Mouse (Mus musculus): Measurements from ENCODE around the gene Tmie. TPM values are rescaled to one million over a fixed set of nuclear protein-coding genes. Genes with fewer than 3 reads are reported as not detected.

The Tmie gene
- polyA plus RNA-seq (2011; ENCODE audit: insufficient read depth, insufficient read length, low read depth, missing spikeins) = 1.6 and 3.1 TPM in 2 replicates

GRCm38 (mm10) chr9:110879998-110880561, at the start of gene Tmie:
TSS of gene Tmie (minus strand) at chr9:110880113.
- H3K9ac ChIP-seq (ENCODE audit: low read depth, poor library complexity, severe bottlenecking) = peak within 1 kb of the TSS; percentile 54
- peaks cover 2% of the 10 kb centered on the region for H3K4me1 ChIP-seq (ENCODE audit: control insufficient read depth, insufficient read depth, low read length)
- TF ChIP-seq EP300 (IDR thresholded peaks at IDR 0.05; ENCODE audit: insufficient read depth, low read depth, low read length) = no peak
- no peak for TF ChIP-seq CTCF (IDR thresholded peaks at IDR 0.05; ENCODE audit: low read depth, low read length)
- TF ChIP-seq POLR2A (IDR thresholded peaks at IDR 0.05; ENCODE audit: insufficient read depth, low read length) = no peak
- H3K4me3 ChIP-seq (ENCODE audit: low read depth, low read length) = peak within 1 kb of the TSS; percentile 85
- H3K27me3 ChIP-seq (ENCODE audit: control insufficient read depth, insufficient read depth, low read length, poor library complexity, severe bottlenecking) = no peaks in the 10 kb centered on the region
- H3K36me3 ChIP-seq (ENCODE audit: control insufficient read depth, insufficient read depth, low read length, poor library complexity, severe bottlenecking) = no peaks in the 10 kb centered on the region
- H3K9me3 ChIP-seq (replicated peaks; ENCODE audit: control insufficient read depth, insufficient read depth, low read length, poor library complexity, severe bottlenecking) = no peaks in the 10 kb centered on the region
- H3K27ac ChIP-seq (ENCODE audit: insufficient read depth, low read length) = no peak within 1 kb of the TSS

- Histone ChIP-seq H3K27me3 (ENCODE audit: control insufficient read depth, insufficient read depth, low read length, poor library complexity, severe bottlenecking) (no peaks in the 10 kb centered on the region), H3K27ac (ENCODE audit: insufficient read depth, low read length) (no peak overlapping the region), H3K9me3 (replicated peaks; ENCODE audit: control insufficient read depth, insufficient read depth, low read length, poor library complexity, severe bottlenecking) (no peaks in the 10 kb centered on the region), H3K9ac (ENCODE audit: low read depth, poor library complexity, severe bottlenecking) (no peak overlapping the region), H3K4me3 (ENCODE audit: low read depth, low read length) (no peak overlapping the region), H3K4me1 (ENCODE audit: control insufficient read depth, insufficient read depth, low read length) (no peaks in the 10 kb centered on the region), H3K36me3 (ENCODE audit: control insufficient read depth, insufficient read depth, low read length, poor library complexity, severe bottlenecking) (no peaks in the 10 kb centered on the region)
- TF ChIP-seq EP300 (IDR thresholded peaks at IDR 0.05; ENCODE audit: insufficient read depth, low read depth, low read length) (no peak), CTCF (IDR thresholded peaks at IDR 0.05; ENCODE audit: low read depth, low read length) (peak; percentile 97), POLR2A (IDR thresholded peaks at IDR 0.05; ENCODE audit: insufficient read depth, low read length) (no peak)
Observed at GRCm38 (mm10) chr9:110922759-110923158, 42.8 kb upstream of the Tmie start.

- Histone ChIP-seq H3K9me3 (replicated peaks; ENCODE audit: control insufficient read depth, insufficient read depth, low read length, poor library complexity, severe bottlenecking) (no peaks in the 10 kb centered on the region), H3K9ac (ENCODE audit: low read depth, poor library complexity, severe bottlenecking) (no peak overlapping the region), H3K4me1 (ENCODE audit: control insufficient read depth, insufficient read depth, low read length) (no peaks in the 10 kb centered on the region), H3K36me3 (ENCODE audit: control insufficient read depth, insufficient read depth, low read length, poor library complexity, severe bottlenecking) (no peaks in the 10 kb centered on the region), H3K27ac (ENCODE audit: insufficient read depth, low read length) (no peak overlapping the region), H3K4me3 (ENCODE audit: low read depth, low read length) (no peak overlapping the region), H3K27me3 (ENCODE audit: control insufficient read depth, insufficient read depth, low read length, poor library complexity, severe bottlenecking) (no peaks in the 10 kb centered on the region)
- TF ChIP-seq POLR2A (IDR thresholded peaks at IDR 0.05; ENCODE audit: insufficient read depth, low read length) (no peak), EP300 (IDR thresholded peaks at IDR 0.05; ENCODE audit: insufficient read depth, low read depth, low read length) (no peak), CTCF (IDR thresholded peaks at IDR 0.05; ENCODE audit: low read depth, low read length) (no peak)
Observed at GRCm38 (mm10) chr9:110920665-110921419, 40.9 kb upstream of the Tmie start.

- Histone ChIP-seq H3K4me1 (ENCODE audit: control insufficient read depth, insufficient read depth, low read length) (no peaks in the 10 kb centered on the region), H3K27me3 (ENCODE audit: control insufficient read depth, insufficient read depth, low read length, poor library complexity, severe bottlenecking) (no peaks in the 10 kb centered on the region), H3K36me3 (ENCODE audit: control insufficient read depth, insufficient read depth, low read length, poor library complexity, severe bottlenecking) (no peaks in the 10 kb centered on the region), H3K9me3 (replicated peaks; ENCODE audit: control insufficient read depth, insufficient read depth, low read length, poor library complexity, severe bottlenecking) (no peaks in the 10 kb centered on the region), H3K27ac (ENCODE audit: insufficient read depth, low read length) (no peak within 1 kb of the TSS), H3K4me3 (ENCODE audit: low read depth, low read length) (peak within 1 kb of the TSS; percentile 15), H3K9ac (ENCODE audit: low read depth, poor library complexity, severe bottlenecking) (peak within 1 kb of the TSS; percentile 21)
- no peak for TF ChIP-seq CTCF (IDR thresholded peaks at IDR 0.05; ENCODE audit: low read depth, low read length)
- TF ChIP-seq EP300 (IDR thresholded peaks at IDR 0.05; ENCODE audit: insufficient read depth, low read depth, low read length) = no peak
- TF ChIP-seq POLR2A (IDR thresholded peaks at IDR 0.05; ENCODE audit: insufficient read depth, low read length) = no peak
Observed at GRCm38 (mm10) chr9:110916786-110917185, 36.9 kb upstream of the Tmie start, which contains the start of gene Fam240a. TSS of gene Fam240a (minus strand) at chr9:110916861.

GRCm38 (mm10) chr9:110915466-110915865, 35.6 kb upstream of the Tmie start:
- H3K4me1 ChIP-seq (ENCODE audit: control insufficient read depth, insufficient read depth, low read length) = no peaks in the 10 kb centered on the region
- H3K9ac ChIP-seq (ENCODE audit: low read depth, poor library complexity, severe bottlenecking) = peak overlapping the region; percentile 21; the same call in 1 of the 2 replicates
- TF ChIP-seq CTCF (IDR thresholded peaks at IDR 0.05; ENCODE audit: low read depth, low read length) (no peak), POLR2A (IDR thresholded peaks at IDR 0.05; ENCODE audit: insufficient read depth, low read length) (no peak), EP300 (IDR thresholded peaks at IDR 0.05; ENCODE audit: insufficient read depth, low read depth, low read length) (no peak)
- no peaks in the 10 kb centered on the region for H3K9me3 ChIP-seq (replicated peaks; ENCODE audit: control insufficient read depth, insufficient read depth, low read length, poor library complexity, severe bottlenecking)
- H3K4me3 ChIP-seq (ENCODE audit: low read depth, low read length) = no peak overlapping the region
- no peaks in the 10 kb centered on the region for H3K27me3 ChIP-seq (ENCODE audit: control insufficient read depth, insufficient read depth, low read length, poor library complexity, severe bottlenecking)
- H3K27ac ChIP-seq (ENCODE audit: insufficient read depth, low read length) = no peak overlapping the region
- no peaks in the 10 kb centered on the region for H3K36me3 ChIP-seq (ENCODE audit: control insufficient read depth, insufficient read depth, low read length, poor library complexity, severe bottlenecking)

Measured in ES-Bruce4 (cell line).